Mouse (Mus musculus) adrenal gland, postnatal 4 days (tissue): ENCODE data around the gene Sorcs2. TPM values are rescaled to one million over a fixed set of nuclear protein-coding genes. Genes with fewer than 3 reads are reported as not detected.

Experiments used
- DNase-seq, 2 experiments: peaks; one replicate each; pipeline ENCODE4 v3.0.0; 2021 to 2022; ENCODE audit warnings: low spot score in 2 of 2, mixed read lengths in 2 of 2
- total RNA-seq, 2 experiments: library from RNA; stranded (reverse); gene quantifications; 2 replicates each; pipeline ENCODE4 v1.2.3; 2021

The Sorcs2 gene
- total RNA-seq, 2 experiments from 2014 or later, result 33.0 to 35.5 TPM

DNA sequence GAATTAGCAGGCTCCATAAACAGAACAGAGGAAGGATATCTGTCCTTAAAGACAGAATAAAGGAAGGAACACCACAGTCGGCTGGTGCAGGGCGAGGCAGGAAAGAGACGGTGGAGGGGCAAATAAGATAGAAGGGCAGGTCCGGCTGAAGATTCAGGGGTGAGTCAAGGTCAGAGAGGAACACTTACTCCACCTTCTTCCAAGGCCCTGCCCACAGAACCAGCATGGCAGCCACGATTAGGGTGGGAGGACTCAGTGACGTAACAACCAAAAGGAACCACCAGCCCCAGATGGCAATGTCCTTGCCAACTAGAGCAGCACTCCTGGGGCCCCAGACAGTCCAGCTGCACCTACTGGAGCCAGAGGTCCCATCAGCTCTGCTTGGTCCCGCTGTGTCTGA is 36.2 kb downstream of the Sorcs2 start:
- DNase-seq, result no peak

DNA sequence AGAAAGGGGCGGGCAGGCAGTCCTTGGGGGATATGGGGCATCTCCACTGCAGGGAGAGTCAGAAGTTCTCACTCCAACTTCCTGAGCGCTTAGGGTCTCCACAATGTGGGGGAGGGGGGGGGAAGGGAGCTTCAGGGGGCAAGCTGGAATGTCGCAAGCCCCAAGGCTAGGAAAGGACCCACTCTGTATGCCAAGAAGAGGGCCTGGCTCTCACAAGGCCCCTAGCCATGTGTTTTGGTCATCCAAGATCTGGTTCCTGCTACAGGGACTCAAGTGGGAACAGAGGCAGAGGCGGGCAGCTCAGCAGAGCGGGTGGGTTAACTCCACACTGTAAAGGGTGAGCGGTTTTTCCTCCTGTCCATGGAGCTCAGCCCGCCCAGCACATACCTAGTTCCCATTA is 37.6 kb downstream of the Sorcs2 start:
- DNase-seq, result no peak

DNA sequence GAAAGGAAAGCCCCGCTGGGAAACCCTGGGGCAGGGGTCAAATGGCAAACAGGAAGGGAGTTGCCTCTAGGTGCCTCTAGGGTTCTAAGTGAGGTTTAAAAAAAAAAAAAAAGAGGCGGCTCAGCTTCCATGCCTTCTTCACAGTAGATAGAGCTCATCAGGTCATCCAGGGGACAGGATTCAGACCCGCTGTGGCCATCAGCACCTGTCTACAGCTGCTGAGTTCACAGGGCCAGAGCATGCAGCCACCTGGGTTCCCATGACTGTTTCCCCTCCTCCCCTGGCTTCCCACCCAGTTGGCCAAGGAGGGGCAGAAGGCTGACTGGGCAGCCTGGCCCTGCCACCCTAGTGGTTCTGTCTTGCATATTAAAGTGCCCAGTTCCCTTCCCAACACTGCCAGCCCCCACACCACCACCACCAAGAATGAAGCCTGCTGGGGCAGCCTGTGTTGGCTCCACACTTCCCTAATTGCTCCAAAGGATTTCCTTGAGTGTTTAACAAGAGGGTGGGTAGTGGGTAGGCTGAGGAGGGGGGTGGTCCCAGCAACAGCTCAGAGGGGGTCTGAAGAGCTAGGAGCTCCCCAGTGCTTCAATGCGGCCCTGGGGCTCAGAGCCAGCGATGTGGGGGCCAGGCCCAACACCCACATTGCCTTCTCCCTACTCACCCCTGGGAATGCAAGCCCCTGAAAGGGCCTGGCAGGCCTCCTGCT is 38.2 kb downstream of the Sorcs2 start:
- no peak for DNase-seq

DNA sequence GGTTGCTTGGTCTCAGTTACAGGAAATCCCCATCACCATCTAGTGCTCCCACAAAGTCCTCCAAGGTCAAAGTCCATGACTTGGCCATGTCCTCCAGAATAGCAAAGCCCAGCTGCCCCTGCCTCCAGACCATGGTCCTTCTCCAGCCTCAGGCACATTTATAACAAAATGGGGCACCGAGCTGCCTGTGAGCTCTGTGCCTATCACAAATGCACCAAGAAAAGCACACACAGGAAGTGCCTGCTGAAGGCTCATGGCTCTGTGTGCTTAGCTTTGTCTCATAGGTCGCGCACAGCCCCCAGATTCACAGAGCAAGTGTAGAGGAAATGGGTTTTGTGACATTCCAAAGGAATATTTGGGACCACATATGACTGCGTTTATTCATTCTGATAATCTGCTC is 39.8 kb downstream of the Sorcs2 start:
- DNase-seq, result no peak

DNA sequence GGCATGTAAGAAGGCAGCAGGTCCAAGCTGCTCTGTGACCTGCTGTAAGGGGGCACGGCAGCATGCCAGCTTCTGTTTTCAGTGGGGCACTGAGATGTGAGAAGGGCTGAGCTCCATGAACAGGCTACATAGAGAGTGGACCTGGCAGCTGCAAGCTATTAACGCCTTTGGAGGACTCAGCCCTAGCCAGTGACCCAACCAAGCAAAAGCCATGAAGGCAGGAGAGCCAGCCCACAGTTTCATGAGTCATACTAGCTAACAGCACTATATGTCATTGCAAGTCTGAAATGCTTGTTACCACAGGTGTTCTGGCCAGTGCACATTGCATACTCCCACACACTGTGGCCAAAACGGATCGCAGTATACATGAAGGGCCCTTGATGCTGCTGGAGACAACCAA is 41.3 kb downstream of the Sorcs2 start:
- no peak for DNase-seq

DNA sequence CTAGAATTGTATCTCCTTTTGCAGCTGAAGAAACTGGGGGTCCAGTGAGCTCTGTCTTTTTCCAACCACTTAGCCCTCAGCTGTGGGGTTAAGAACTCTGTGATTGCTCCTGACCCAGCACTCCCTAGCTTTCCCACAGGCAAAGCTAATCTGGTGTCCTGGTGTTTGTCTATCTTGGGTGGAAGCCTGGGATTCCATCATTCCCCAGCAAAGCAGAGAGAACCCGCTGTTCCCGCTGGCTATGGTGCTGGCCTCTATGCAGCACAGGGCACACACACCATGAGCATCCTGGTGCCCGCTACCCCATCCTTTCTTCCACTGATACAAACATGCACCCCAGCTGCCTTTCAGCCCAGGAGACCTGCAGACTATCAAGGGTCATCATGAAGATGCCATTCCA is 42.3 kb downstream of the Sorcs2 start:
- DNase-seq, result no peak

DNA sequence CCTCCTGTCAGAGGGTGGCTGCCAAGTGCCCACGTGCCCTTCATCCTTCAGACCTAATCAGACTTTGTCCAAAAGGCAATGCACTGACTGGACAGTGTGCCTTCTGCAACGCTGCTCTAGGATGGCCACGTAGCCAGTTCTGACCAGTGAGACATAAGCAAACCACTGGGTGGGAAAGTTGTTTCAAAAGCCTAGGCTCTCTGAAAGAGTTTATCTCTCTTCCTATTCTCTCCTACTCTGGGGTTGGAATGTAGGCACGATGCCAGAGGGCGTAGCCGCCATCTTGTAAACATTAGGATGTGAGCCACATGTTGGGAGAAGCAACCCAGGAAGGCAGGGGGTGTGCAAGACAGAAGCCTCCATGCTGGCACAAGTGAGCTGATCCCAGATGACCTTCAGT is 44.3 kb downstream of the Sorcs2 start:
- DNase-seq, result no peak

DNA sequence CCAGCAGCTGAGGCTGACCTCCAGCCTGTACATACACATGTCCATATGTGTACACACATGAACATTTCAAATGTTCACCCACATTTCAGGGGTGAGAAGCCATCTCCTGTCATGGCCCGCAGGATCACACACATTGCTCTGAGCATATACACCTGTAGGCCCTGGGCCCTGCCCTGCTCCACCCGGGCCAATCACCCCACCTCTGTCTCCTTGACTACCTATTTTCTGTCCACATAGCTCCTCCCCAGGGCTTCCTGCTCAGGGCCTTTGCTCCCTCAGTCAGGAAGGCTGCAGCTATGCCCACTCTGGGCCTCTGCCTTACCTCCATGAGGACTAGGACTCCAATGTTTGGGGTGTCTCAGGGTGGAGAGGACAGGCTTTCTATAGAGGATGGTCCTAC is 44.7 kb downstream of the Sorcs2 start:
- DNase-seq, result no peak

DNA sequence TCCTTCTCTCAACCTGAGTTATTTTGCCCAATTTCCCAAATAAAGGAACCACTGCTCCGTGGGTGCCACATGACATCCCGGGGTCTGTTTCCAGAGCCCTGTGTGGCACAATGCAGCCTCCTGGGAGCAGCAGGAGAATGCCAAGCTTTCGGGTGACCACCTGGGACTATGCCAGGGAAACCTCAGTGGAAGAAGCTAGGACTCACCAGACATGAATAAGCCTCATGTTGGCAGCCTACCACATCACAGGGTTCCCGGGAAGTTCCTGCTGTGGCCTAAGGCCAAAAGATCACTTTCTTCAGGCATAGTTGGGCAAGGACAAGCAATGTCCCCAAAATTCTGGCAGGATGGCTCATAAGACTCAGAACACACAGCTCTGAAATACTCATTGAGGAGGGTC is 51.2 kb downstream of the Sorcs2 start:
- no peak for DNase-seq

DNA sequence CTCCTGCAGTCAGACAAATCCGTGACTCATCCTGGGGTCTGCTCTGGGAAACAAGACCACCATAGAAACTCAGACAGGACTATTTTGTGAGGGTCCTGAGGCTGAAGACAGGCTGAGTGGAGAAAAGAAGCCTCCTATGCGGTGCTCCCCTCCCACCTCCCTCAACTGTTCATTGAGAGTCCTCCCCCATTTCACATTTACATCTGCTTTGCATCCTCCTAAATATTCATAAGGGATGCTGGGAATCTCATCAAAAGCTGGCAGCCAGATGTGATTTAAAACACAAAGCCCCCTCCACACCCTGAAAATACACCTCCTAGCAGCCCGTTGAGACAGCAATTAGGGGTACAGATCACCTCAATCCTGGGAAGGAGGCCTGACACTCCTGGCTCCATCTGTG is 58.7 kb downstream of the Sorcs2 start:
- no peak for DNase-seq

DNA sequence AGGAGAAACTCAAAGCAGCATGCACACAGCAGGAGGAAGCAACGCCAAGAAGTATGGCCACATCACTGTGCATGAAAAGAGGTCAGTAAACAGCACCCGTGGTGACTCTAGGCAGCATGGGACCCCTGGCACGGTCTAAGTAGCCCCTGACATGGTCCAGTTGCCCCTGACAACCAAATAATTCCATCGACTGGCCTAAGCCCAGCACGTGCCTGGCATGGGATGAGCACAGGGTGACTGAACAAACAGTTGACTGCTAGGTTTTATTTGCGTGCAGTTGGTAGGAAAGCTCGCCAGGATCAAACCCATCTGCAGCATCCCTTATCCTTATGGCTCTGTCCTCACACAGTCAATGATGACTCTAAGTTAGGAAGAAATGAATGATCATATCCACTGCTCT is 61.7 kb downstream of the Sorcs2 start:
- no peak for DNase-seq

DNA sequence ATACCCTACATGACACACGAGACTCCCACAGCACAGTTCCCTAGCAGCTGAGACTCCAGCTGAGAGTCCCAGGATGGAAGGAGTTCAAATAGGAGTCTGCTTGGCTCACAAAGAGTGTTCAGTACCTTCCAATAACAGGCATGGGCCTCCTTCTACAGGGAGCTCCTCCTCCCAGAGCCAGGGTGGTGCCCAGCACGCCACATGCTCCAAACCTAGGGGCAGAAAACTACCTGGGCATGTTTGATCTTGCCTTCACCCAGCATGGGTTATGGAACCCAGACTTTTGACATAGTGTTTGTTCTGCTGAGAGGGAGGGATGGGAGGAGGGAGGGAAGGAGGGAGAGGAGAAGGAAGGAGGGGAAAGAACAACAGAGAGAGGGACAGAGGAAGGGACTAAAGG is 62.3 kb downstream of the Sorcs2 start:
- DNase-seq, result no peak

DNA sequence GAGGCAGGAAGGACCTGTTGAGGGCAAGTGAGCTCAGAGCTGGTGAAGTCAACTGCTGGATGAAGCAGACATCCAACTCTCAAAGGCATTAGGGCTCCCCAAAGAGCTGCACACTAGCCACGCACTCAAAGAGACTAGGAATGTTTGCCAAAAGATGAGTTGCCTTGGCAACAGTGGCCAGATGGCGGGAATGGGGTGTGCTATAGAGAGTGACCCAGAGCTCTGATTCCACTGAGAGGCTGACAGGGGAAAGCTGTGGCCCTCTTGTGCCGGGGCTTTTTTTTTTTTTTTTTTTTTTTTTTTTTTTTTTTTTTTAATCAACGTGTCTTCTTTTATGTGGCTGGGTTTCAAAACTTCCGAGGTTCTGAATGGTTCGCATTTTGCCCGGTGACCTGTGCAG is 63.7 kb downstream of the Sorcs2 start:
- DNase-seq, result no peak

DNA sequence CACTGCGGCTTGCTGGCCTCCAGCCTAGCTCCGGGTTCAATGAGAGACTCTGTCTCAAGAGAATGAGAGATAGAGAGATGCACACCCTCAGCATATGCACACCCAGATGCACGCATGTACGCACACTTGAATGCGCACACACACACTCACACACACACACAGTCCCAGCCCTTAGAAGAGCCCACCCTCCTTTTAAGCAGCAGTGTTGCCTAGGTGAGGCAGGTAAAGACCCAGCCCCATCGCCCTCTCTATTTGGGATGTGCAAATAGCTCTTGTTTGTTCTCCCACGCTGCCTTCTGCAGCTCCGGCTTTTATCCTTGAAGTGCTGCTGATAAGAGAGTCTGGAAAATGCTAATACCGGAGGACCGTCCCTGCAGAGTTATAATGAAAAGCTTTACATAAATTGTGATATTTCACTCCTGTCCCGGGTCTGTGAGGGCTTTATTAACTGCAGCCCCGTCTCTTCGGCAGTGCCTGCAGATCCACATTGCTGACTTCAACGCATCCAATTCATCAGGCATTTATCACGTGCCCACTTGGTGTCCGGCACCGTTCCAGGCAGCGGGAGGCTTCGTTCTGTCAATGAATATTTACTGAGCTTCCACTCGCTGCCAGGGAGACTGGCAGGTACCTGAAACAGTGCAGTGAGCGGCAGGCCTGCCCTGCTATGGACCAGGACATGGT is 67.3 kb downstream of the Sorcs2 start:
- no peak for DNase-seq

DNA sequence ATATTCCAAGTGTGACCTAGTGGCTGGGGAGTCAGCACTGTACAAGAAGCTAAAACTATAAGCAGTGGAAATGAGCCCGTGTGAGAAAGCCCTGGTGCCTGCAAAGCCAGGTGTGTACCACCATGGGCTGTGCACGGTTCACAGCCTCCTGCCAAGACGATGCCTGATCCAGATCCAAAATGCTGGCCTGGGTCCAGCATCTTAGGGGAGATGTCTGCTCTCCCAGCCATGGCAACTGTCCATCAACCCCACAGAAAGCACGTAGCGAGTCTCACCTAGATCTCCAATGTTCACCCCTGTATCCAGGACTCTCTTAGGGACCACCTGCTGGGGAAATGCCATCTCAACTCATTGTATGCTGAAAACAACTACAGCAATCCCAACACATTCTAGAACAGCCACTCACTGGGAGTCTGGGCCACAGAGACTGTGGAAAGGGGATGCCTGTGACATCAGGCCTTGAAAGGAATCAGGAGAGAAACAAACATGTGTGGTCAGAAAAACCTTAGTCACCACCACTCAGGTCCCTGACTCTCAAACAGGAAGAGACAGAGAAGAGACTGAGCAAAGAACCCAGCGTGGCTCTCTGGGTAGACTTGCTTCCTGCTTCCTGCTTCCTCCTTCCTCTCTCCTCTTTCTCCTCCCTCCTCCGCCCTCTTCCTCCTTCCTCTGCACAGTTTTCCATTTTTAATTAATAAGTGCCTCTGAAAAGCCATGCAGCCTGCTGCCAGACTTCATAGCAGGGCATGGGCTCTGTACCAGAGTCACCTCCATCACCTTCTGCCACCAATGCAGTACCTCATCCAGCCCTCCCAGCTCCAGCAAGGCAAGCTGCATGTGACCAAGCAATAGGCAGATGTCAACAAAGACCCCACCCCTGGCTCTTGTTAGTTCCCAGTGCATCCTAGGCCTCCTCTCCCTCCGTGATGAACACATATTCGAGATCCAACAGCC is 71.6 kb downstream of the Sorcs2 start:
- DNase-seq, result no peak

DNA sequence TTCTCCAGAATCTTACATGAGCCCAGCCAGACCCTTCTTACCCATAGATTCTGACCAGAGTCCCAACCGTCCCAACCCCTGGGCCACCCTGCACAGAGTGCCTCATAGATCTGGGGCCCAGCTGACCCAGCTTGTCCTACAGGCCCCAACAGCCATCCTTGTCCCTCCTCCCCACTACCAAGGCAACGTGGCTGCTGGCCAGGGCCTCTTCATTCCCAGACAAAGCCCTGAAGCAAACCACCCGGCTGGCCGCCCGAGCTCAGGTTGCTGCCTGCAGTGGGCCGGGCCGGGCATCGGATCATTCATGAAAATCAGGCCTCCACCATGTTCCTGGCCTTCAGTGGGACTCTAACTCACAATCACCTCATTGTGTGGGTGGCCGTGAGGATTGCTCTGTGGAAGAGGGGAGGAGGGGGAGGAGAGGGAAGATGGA is 73.8 kb downstream of the Sorcs2 start:
- peak in 1 of 2 experiments; percentile 14 for DNase-seq

DNA sequence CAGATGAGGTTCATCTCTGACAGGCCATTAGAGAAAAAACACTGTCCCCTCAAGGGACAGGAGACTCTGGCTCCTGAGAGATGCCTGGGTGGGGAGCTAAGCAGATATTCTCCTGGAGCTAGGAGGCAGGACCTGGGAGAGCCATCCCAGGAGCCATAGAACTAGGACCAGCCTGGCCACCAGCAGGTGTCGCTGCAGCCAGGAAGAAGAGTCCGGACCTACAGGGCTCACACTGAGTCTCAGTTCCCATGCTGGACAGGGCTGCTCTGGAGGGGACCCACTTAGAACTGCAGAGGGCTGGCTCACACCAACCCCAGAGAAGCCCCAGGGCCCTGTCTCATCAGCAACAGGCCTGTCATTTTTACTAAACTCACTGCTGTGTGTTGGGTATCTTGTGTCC is 74.4 kb downstream of the Sorcs2 start:
- peak; percentile 59 to 67 for DNase-seq

DNA sequence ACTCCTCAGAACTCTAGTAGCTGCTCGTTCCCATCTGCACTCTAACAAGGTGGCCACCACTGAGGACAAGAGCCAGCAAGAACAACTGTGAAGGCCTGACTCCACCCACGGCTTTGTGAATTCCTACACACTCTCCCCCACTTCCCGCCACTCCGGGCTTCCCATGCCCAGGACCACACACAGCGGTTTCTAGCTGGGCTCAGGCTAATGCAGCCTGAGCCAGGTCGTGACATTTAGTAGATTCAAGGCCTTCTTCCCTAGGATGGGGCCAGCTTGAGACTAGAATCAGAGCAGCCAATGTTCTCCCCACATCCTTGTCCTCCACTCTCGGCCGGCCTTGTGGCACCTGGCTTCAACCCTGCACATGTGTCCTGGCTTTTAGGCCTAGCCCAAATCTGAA is 76.4 kb downstream of the Sorcs2 start:
- no peak for DNase-seq

DNA sequence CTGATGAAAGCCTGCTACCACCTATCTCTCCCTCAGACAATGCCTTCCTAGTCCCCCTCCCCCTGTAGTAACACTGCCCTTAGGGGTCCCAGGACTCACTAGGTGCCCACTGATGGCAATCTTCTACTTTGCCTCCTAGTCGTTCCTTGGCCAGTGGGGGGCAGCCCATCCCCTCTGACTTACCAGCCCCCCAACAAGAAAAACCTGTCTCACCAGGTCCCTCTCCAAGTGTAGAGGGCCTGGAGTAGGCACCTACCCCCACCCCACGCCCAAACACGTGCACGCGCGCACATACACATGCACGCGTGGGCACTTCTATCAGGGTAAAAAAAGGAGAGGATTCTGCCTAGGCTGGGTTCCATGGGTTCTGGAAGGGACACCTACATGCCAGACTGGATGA is 77.3 kb downstream of the Sorcs2 start:
- no peak for DNase-seq

DNA sequence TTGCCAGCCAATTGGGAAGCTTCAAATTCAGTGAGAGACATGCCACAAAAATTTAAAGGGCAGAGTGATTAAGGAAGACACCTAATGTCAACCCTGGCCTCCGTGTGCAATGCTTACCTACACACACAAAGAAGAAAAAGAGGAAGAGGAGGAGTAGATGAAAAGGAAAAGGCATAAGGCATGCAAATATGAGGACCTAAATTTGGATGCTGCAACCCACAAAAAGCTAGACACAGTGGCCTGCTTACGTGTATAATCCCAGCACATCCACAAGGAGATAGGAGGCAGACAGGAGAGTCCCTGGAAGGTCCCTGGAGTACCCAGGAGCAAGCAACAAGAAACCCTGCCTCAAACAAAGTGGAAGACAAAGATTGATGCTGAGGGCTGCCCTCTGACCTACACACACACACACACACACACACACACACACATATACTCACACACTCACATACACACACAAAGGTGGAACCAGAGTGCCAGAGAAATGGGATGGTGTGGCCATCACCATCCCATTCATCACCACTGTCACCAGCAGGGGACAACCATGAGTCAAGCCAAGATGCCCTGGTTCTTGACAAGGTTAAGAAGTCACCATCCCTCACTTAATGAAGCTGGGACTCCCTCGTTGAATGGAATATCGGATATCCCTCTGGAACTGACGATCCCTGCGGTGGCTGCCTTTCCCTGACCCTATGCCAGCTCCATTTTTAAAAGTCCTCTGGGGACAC is 80.1 kb downstream of the Sorcs2 start:
- no peak for DNase-seq

DNA sequence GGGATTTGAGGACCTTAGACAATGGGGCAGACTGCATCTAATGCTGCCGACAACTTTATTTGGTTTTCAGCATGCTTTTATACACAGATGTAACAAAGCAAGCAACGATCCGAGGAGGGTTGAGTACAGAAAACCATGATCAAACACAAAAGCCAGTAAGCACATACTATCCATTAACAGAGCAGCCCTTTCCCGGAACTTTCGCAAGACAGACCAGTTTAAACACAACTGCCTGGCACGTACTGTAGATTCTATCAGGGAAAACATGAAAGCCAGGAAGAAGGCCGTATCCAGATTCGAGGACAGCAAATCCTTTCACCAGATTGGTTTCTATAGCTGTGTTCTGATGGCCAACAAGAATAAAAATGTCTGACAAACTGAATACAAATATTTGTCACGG is 82.8 kb downstream of the Sorcs2 start:
- DNase-seq, result no peak
